Mouse (Mus musculus) kidney, adult 10 weeks (tissue): ENCODE measurements around the gene AC131692.1. TPM values are rescaled to one million over a fixed set of nuclear protein-coding genes. Genes with fewer than 3 reads are reported as not detected.

ENCODE experiments used
- polyA plus RNA-seq: library from polyadenylated mRNA; stranded (reverse); fragments of 350-450 nt; fragmentation: Illumina TruSeq; extraction: RNeasy Lipid Tissue Mini Kit (QIAGEN cat#74804); gene quantifications from one replicate; pipeline ENCODE4 v1.2.3, GENCODE M21; 2014; ENCODE audit warnings: low read depth, low replicate concordance

The AC131692.1 gene
- polyA plus RNA-seq, 1 experiment from 2014 or later = not detected

Other genes starting within 250 kb of the AC131692.1 start
- 2.8 TPM for gene Frmd8, start 219.1 kb upstream of the AC131692.1 start, polyA plus RNA-seq
- gene Slc25a45, start 216.6 kb upstream of the AC131692.1 start, polyA plus RNA-seq = 4.5 TPM
- gene Tigd3, start 200.3 kb upstream of the AC131692.1 start, polyA plus RNA-seq = 0.20 TPM
- gene Dpf2, start 181.4 kb upstream of the AC131692.1 start, polyA plus RNA-seq = 5.4 TPM
- gene Cdc42ep2, start 169.6 kb upstream of the AC131692.1 start, polyA plus RNA-seq = 1.9 TPM
- 2.4 TPM for gene Pola2, start 130.2 kb upstream of the AC131692.1 start, polyA plus RNA-seq
- gene Slc22a20, start 108.3 kb upstream of the AC131692.1 start, polyA plus RNA-seq = not detected
- 1.3 TPM for gene Capn1, start 78.5 kb upstream of the AC131692.1 start, polyA plus RNA-seq
- 0.77 TPM for gene Syvn1, start 47.8 kb upstream of the AC131692.1 start, polyA plus RNA-seq
- gene Mrpl49, start 36.6 kb upstream of the AC131692.1 start, polyA plus RNA-seq = 41.8 TPM
- gene Fau, start 36.6 kb upstream of the AC131692.1 start, polyA plus RNA-seq = 5.1 TPM
- not detected for gene Znhit2, start 33.2 kb upstream of the AC131692.1 start, polyA plus RNA-seq
- 0.93 TPM for gene Tm7sf2, start 26.0 kb upstream of the AC131692.1 start, polyA plus RNA-seq
- gene Vps51, start 17.2 kb upstream of the AC131692.1 start, polyA plus RNA-seq = 8.9 TPM
- not detected for gene Tmem262, start 14.4 kb upstream of the AC131692.1 start, polyA plus RNA-seq
- not detected for gene Gm28374, start 12.2 kb upstream of the AC131692.1 start, polyA plus RNA-seq
- gene Zfpl1, start 9.5 kb upstream of the AC131692.1 start, polyA plus RNA-seq = not detected
- gene Cdca5, start 9.4 kb upstream of the AC131692.1 start, polyA plus RNA-seq = 0.24 TPM
- gene Naaladl1, start 11.4 kb downstream of the AC131692.1 start, polyA plus RNA-seq = not detected
- gene Sac3d1, start 24.2 kb downstream of the AC131692.1 start, polyA plus RNA-seq = not detected
- 3.0 TPM for gene Snx15, start 33.9 kb downstream of the AC131692.1 start, polyA plus RNA-seq
- gene Batf2, start 46.6 kb downstream of the AC131692.1 start, polyA plus RNA-seq = not detected
- 0.49 TPM for gene Arl2, start 47.1 kb downstream of the AC131692.1 start, polyA plus RNA-seq
- gene Majin, start 90.0 kb downstream of the AC131692.1 start, polyA plus RNA-seq = not detected
- not detected for gene Gpha2, start 132.0 kb downstream of the AC131692.1 start, polyA plus RNA-seq
- 0.57 TPM for gene Ppp2r5b, start 141.5 kb downstream of the AC131692.1 start, polyA plus RNA-seq
- not detected for gene Atg2a, start 147.2 kb downstream of the AC131692.1 start, polyA plus RNA-seq
- 15.1 TPM for gene Ehd1, start 182.3 kb downstream of the AC131692.1 start, polyA plus RNA-seq
- 3.2 TPM for gene Cdc42bpg, start 212.0 kb downstream of the AC131692.1 start, polyA plus RNA-seq
- gene Men1, start 240.6 kb downstream of the AC131692.1 start, polyA plus RNA-seq = 4.2 TPM
- gene Map4k2, start 246.7 kb downstream of the AC131692.1 start, polyA plus RNA-seq = 5.5 TPM